Mouse (Mus musculus) lung, postnatal 0 days (tissue): ENCODE data around the gene Hhipl1. TPM values are rescaled to one million over a fixed set of nuclear protein-coding genes. Genes with fewer than 3 reads are reported as not detected.
A peak's percentile ranks its signal among the peaks of the same experiment; 100 is the strongest.

Source experiments
- ATAC-seq: fragments of 200-750 bp; cut with Nextera tagmentation; 2 replicates; pipeline ENCODE4 v1.8.0; 2017; ENCODE audit warnings: moderate library complexity
- DNase-seq: peaks from one replicate; pipeline ENCODE4 v3.0.0-alpha.2; 2016; ENCODE audit warnings: low spot score
- H3K27ac ChIP-seq: fragments of 300-500 bp; sonication (generic); 2 replicates; pipeline ENCODE4 v1.5.1; 2014; ENCODE audit warnings: antibody characterized with exemption, mild to moderate bottlenecking, low read length, mixed read lengths
- H3K27me3 ChIP-seq: fragments of 300-500 bp; sonication (generic); replicated peaks from 2 replicates; pipeline ENCODE4 v1.6.1; 2014; ENCODE audit warnings: low read length, mixed read lengths; ENCODE audit not compliant: insufficient read depth
- H3K36me3 ChIP-seq: fragments of 300-500 bp; sonication (generic); 2 replicates; pipeline ENCODE4 v1.6.1; 2014; ENCODE audit warnings: low read length, mixed read lengths; ENCODE audit not compliant: insufficient read depth
- H3K4me1 ChIP-seq: fragments of 300-500 bp; sonication (generic); 2 replicates; pipeline ENCODE4 v1.6.1; 2014; ENCODE audit warnings: antibody characterized with exemption, low read depth, low read length, mixed read lengths; ENCODE audit not compliant: insufficient read depth
- H3K4me2 ChIP-seq: fragments of 300-500 bp; sonication (generic); replicated peaks from 2 replicates; pipeline ENCODE4 v1.6.1; 2014; ENCODE audit warnings: low read depth, mild to moderate bottlenecking, low read length, moderate library complexity, mixed read lengths
- H3K4me3 ChIP-seq: fragments of 300-500 bp; sonication (generic); 2 replicates; pipeline ENCODE4 v1.5.1; 2014; ENCODE audit warnings: low read depth, low read length
- H3K9ac ChIP-seq: fragments of 300-500 bp; sonication (generic); replicated peaks from 2 replicates; pipeline ENCODE4 v1.6.1; 2014; ENCODE audit warnings: low read depth, mild to moderate bottlenecking
- H3K9me3 ChIP-seq: fragments of 300-500 bp; sonication (generic); 2 replicates; pipeline ENCODE4 v1.6.1; 2016; ENCODE audit warnings: low read length, mixed read lengths
- CTCF ChIP-seq: IDR thresholded peaks from 2 replicates; pipeline ENCODE4 v1.5.1; 2016; ENCODE audit warnings: antibody characterized with exemption, mild to moderate bottlenecking
- EP300 ChIP-seq: IDR thresholded peaks from 2 replicates; pipeline ENCODE4 v1.6.1; 2016; ENCODE audit warnings: antibody characterized with exemption, mild to moderate bottlenecking, control low read depth
- WGBS: fragments of 180-500 bp; shearing (Covaris S2); extraction: QIAGEN DNeasy Blood & Tissue Kit; methylation state at CpG from one replicate; pipeline ENCODE4 v1.1.7; 2014; 5-methylcytosine and 5-hydroxymethylcytosine counted together
- polyA plus RNA-seq: library from polyadenylated mRNA; unstranded; fragments of >200 nt; fragmentation: Nextera tagmentation; extraction: Ambion mirVana; gene quantifications from 2 replicates; pipeline ENCODE4 v1.2.1, GENCODE M21; 2015

Gene Hhipl1
- polyA plus RNA-seq, 1 experiment from 2014 or later, result 0.35 TPM

DNA sequence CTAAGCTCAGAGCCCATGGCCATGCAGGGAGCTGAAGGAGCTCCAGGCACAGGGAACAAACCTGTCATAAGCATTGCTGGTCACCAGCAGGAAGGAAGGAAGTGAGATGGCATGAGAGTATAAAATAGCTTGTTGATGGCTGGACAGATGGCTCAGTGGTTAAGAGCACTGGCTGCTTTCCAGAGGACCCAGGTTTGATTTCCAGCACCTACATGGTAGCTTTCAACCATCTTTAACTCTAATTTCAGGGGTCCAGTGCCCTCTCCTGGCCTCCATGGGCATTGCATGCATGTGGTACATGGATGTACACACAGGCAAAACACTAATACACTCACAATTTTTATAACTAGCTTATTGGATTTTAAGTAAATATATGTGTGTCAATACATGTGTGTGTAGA is 49.9 kb downstream of the Hhipl1 start:
- Histone ChIP-seq H3K27me3 (0 out of 2 replicates have a peak, but pooled peaks cover 15% of the 10 kb centered on the region), H3K4me1 (no peaks in the 10 kb centered on the region), H3K4me3 (no peak overlapping the region), H3K9me3 (no peaks in the 10 kb centered on the region), H3K9ac (no peak overlapping the region), H3K27ac (no peak overlapping the region), H3K36me3 (no peaks in the 10 kb centered on the region), H3K4me2 (no peak overlapping the region)
- ATAC-seq (no peak), DNase-seq (no peak)
- TF ChIP-seq EP300 (no peak), CTCF (peak; percentile 25; the same call in 1 of the 2 replicates)

DNA sequence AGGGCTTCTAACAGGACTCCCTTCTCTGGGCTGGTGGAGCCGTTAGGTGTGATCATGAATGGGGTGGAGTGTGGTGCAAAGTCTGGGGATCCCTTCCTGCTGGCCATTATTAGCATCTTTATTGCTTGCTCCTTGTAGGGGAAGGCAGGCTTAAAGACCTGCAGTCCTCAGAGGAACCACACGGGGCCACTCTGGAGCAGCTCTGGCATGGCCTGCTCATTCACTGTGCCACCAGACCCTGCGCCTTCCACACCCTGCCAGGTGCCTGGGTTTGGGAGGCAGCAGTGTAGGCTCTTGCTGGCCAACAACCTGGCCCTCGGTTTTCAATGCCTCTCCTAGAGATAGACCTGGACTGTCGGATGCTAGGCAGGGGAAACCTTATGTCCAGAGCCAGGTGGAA is 57.7 kb downstream of the Hhipl1 start:
- 5% methylated on average over 5 of the region's 5 CpGs for WGBS
- 0 out of 2 replicates have a peak, but pooled peaks cover 3% of the 10 kb centered on the region for H3K4me1 ChIP-seq
- H3K27ac ChIP-seq, result no peak overlapping the region
- H3K36me3 ChIP-seq, result no peaks in the 10 kb centered on the region
- no peak overlapping the region for H3K4me3 ChIP-seq
- no peaks in the 10 kb centered on the region for H3K9me3 ChIP-seq
- no peaks in the 10 kb centered on the region for H3K27me3 ChIP-seq
- H3K9ac ChIP-seq, result no peak overlapping the region
- ATAC-seq (peak; percentile 65), DNase-seq (peak; percentile 83)
- no peak overlapping the region for H3K4me2 ChIP-seq
- TF ChIP-seq EP300 (no peak), CTCF (peak; percentile 98)

DNA sequence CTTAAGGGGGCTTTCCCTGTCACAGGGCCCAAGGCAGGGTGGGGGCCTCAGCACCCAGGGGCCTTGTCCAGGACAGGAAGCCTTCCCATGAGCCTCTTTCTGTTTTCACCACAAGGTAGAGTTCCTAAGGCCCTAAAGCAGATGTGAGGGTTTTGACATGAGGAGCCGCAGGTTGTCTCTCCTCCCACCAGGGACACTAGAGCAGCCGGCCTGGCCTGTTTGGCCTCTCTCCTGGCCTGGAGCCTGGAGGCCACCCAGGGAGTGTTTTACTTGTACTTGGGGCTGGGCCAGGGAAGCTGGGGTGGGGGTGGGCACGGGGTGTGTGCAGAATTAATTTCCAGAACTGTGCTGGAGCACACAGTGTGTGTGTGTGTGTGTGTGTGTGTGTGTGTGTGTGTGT is 59.3 kb downstream of the Hhipl1 start:
- Histone ChIP-seq H3K36me3 (no peaks in the 10 kb centered on the region), H3K4me1 (0 out of 2 replicates have a peak, but pooled peaks cover 3% of the 10 kb centered on the region), H3K9ac (no peak overlapping the region), H3K9me3 (no peaks in the 10 kb centered on the region), H3K27me3 (no peaks in the 10 kb centered on the region), H3K27ac (no peak overlapping the region), H3K4me3 (no peak overlapping the region), H3K4me2 (no peak overlapping the region)
- peak; percentile 83 for DNase-seq
- TF ChIP-seq CTCF (peak; percentile 61), EP300 (peak; percentile 51; the same call in 1 of the 2 replicates)
- 5% methylated on average over 3 of the region's 3 CpGs for WGBS
- peak; percentile 72 for ATAC-seq

DNA sequence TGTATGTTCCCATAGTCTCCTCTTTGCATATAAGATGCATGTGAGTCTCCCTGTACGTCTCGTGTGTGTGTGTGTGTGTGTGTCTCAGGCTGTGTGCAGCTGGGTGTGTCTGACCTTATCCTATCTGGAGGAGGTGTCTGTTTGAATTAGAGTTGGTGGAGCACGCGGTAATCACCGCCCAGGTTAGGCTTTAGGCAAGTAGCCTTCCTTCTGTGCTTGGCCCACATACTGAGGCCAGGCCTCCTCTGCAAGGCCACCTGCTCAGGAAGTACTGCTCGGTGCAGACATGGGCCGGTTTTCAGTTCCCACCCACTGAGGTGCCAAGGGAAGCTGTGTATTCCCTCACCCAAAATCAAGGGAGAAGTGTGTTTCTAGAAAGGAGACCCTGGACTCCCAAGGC is 59.8 kb downstream of the Hhipl1 start:
- WGBS, result 33% methylated on average over 7 of the region's 7 CpGs
- H3K4me2 ChIP-seq, result no peak overlapping the region
- TF ChIP-seq EP300 (no peak), CTCF (no peak)
- H3K27ac ChIP-seq, result no peak overlapping the region
- H3K4me1 ChIP-seq, result peaks cover 4% of the 10 kb centered on the region; the same call in 1 of the 2 replicates
- H3K4me3 ChIP-seq, result no peak overlapping the region
- H3K36me3 ChIP-seq, result no peaks in the 10 kb centered on the region
- H3K9me3 ChIP-seq, result no peaks in the 10 kb centered on the region
- DNase-seq (no peak), ATAC-seq (no peak)
- H3K9ac ChIP-seq, result no peak overlapping the region
- no peaks in the 10 kb centered on the region for H3K27me3 ChIP-seq

DNA sequence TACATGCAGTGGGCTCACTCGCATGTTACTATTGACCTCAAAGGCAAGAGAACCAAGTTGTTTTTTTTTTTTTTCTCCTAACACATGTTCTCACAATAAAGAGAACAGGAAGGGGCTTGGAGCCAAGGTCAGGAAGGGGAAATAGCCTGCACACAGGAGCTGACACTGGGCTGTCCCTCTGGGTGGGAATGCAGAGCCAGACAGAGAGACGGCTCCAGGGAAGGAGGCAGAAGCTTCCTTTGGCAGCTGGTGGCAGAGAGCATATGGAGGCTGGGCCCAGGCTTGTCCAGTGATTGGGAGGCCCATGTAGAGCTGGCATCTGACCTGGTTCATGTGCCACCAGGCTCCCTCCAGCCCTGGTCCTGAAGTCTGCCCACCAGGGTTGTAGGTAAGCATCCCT is 61.8 kb downstream of the Hhipl1 start:
- Histone ChIP-seq H3K27ac (0 out of 2 replicates have a peak overlapping the region, but pooled peaks have one; percentile 44), H3K9ac (no peak overlapping the region), H3K27me3 (no peaks in the 10 kb centered on the region), H3K36me3 (no peaks in the 10 kb centered on the region), H3K4me2 (no peak overlapping the region), H3K9me3 (no peaks in the 10 kb centered on the region), H3K4me1 (peaks cover 8% of the 10 kb centered on the region; the same call in 1 of the 2 replicates), H3K4me3 (no peak overlapping the region)
- TF ChIP-seq EP300, result peak; percentile 87
- no peak for TF ChIP-seq CTCF
- ATAC-seq (peak; percentile 8; the same call in 1 of the 2 replicates), DNase-seq (peak; percentile 57)
- 44% methylated on average over 2 of the region's 2 CpGs for WGBS

DNA sequence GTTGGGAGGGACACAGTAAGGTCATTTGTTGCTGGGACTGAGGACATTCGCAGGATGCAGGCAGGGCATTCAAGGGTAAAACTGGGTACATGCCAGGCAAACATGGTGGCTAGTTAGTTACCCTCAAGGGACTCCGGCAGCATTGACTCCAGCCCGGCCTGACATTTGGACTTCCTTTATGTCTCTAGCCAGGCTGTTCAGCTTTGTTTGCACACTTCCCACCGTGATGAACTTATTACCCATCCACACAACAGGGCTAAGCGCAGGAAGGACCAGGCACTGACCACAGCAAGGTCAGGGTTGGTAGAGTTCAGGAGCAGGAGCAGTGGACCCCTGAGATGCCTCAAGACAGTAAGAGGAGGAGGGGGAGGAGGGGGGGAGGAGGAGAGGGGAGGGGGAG is 62.9 kb downstream of the Hhipl1 start:
- no peaks in the 10 kb centered on the region for H3K36me3 ChIP-seq
- H3K4me3 ChIP-seq, result no peak overlapping the region
- peaks cover 8% of the 10 kb centered on the region; the same call in 1 of the 2 replicates for H3K4me1 ChIP-seq
- no peak for TF ChIP-seq CTCF
- TF ChIP-seq EP300, result no peak
- no peak overlapping the region for H3K4me2 ChIP-seq
- no peak overlapping the region for H3K27ac ChIP-seq
- no peaks in the 10 kb centered on the region for H3K9me3 ChIP-seq
- ATAC-seq (no peak), DNase-seq (no peak)
- H3K27me3 ChIP-seq, result no peaks in the 10 kb centered on the region
- WGBS, result 49% methylated on average over 5 of the region's 5 CpGs
- H3K9ac ChIP-seq, result no peak overlapping the region
